Mouse (Mus musculus) WW6 (cell line): ENCODE results near the gene Pole3.

ENCODE experiments used
- DNase-seq: peaks from one replicate; pipeline ENCODE4 v3.0.0-alpha.2; 2013; ENCODE audit warnings: low read depth, low spot score

Gene Pole3

DNA sequence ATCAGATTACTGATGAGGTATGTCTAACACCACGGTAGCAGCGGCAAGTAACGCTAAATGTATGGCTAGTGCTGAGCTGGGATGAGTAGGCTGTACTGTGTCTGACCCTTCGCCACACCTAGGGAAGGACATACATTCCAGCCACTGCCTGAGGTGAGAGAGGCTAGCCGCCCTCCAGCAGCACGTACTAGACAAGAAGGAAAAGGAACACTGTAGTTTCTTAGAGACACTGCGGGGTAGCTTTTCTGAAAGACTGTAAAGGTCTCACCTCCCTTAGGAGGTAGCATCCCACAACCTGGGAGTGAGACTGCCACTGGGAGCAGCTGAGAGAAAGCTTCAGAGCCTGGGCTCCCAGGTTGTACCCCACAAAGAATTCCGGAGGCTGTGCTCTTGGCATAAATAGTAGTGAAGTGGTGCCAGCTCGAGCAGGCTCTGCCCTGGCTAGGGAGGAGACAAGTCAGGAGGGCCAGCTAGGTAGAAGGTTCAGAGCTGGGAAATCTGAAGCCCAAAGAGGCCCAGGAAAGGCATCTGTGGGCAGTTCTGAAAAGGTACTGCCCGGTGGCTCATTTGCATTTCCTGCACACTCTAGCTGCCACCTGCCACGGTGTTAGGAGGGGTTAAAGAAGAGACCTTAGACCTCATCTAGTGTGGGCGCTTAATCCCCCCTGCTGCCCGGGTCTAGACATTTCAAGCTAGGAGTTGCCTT lies 6.3 kb downstream of the Pole3 start:
- DNase-seq: no peak

DNA sequence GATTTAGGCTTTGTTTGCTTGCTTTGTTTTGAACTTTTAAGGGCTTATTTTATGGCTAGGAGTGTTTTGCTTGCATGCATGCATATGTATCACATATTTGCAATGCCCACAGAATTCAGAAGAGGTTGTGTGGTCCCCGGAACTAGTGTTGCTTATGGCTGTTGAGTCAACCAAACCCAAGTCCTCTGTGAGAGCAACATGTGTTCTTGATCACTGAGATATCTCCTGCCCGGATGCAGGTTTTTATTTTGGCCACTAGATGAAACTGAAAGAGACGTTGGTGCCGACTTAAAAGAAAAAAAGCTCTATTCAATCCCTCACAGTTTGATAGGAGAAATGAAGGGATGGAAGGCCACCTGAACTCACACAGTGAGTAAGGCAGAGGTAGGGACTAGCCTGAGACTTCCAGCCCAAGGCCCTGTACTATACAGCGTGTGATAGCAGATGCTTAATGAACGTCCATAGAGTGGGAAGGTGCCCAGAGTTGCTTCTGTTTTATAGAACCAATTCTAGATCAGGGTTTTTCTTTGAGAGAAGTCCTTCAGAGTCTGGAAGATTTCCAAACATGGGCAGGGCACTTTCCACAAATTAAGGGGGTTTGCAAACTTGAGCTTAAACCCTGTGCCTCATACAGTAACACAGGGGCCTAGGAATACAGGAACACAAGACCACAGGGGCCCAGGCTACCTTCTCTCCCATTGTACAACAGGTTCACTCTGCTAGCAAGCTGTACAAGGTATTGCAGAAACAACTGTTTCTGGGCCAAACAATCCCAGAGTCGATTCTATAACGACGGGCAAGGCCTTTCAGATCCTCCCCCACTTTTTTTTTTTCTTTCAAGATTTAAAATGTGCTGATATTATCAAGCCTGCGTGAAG lies 7.1 kb downstream of the Pole3 start:
- DNase-seq: no peak

DNA sequence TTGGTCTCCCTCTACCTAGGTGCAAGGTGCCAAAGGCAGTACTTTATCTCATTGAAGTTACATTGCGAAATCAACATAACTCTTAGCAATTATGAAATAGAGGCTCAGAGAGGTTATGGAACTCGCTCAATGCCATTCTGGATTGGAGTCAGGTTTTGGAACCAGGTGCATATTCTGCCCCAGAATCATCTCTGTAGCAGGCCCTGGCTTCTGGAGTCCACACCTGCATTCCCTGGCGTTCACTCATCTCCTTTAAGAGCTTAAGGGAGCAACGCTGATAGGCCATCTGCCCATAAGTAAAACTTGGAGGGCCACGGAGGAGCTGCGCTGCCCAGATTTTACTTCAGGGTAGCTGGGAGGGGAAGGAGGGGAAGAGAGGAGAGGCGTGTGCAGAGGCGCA lies 7.8 kb downstream of the Pole3 start:
- DNase-seq: no peak

DNA sequence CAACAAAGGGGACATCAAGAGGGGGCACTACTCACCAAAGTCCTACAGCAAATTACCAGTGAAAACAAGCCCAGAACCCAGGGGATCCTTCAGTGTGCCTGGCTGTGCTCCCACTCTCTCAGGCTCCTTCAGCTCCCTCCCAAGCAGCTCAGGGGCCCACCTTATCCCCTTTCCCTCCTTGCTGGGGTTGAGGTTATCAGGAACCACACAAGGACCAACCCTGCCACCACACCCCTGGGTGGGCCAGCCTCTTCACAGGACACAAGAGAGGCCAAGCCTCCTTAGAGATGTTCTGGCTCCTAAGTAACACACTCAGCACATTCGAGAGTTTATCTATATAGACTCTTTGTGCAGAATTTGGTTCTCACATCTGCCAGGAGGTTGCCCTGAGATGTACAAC lies 8.3 kb downstream of the Pole3 start:
- no peak for DNase-seq

DNA sequence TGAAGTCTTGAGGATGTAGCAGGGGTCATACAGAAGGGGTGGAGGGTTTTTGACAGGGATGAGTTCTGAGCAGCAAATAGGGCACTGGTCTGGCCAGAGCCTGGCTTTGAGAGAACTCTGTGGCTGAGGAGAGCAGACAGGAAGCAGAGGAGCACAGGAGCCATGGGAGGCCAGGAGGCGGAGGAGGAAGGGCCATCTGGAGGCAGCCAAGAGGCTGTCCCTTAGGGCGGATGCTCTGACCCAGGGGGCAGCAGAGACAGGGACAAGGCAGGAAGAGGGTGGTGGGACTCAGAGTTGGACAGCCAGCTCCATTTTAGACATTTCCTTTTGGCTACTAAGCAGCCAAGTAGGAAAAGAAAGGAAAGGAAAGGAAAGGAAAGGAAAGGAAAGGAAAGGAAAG lies 8.8 kb downstream of the Pole3 start:
- no peak for DNase-seq

DNA sequence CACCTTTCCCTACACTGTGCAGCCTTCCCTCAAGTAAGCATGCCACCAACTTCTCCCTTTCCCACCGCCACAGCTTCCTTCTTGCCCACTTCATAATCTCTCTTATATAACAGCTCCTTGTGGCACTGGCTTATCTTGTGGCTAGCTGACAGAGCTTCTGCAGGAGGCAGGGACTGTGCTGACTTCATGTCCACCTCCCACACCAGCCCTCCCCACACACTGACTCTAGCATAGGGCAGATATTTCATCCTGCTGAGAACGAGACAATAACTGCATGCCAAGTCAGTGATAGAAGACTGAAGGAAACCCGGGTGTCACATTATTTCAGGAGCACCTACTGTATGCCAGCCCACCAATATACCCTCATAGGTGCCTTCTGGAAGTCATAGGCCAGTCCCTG lies 9.4 kb downstream of the Pole3 start:
- no peak for DNase-seq

DNA sequence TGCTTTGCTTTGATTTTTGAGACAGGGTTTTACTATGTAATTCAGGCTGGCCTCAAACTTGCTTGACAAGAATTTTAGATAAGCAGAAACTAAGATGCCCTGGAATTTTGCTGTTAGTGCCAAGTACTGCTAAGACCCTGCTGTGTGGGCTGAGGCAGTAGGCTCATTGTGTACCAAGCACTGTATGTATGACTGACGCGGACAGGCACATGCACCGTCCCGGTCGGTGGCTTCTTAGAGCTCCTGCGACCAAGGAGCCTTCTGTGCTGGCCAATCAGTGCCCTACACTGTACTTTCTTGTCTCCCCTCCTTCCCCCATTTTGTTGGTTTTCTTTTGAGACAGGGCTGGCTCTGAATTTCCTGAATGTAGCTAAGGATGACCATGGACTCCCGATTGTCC lies 9.9 kb downstream of the Pole3 start:
- DNase-seq: no peak

DNA sequence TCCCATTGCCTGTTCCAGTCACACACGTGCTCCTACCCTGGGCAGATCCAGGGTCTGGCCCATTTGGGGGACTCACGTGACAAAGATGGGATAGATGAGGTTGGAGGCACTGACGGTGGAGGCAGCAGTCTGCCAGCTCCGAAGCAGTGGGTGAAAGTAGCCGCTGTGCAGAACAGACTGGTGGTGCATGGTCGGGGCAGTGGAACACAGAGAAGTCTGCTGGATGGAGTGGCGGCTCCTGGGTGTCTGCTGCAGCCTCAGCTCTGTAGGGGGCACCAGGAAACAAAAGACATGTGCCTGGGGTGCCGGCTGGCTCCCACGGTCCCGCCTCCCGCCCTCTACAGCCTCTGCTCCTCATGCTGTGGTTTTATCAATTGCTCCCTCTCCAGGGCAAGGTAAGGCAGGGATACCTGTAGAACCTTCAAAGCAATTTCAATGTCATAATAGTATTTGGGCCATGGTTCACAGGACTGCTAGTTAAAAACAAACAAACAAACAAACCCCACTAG lies 10.8 kb downstream of the Pole3 start:
- no peak for DNase-seq

DNA sequence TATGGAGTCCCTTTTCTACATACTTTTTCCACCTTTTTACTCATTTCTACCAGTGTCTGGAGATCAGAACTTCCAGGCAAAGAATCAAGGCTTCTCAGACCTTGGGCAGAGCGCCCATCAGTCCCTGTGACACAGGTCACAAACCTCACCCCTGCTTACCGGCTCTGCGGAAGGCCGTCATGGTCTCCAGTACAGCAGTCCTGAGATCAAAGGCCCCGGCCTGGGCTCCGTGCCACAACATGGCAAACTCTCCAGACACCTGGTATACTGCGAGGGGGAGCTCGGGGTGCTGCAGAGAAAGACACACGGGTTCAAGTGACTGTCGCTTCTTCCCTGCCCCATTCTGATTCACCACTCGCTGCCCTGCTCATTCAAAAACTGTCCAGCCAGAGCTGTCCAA lies 14.9 kb downstream of the Pole3 start:
- no peak for DNase-seq

DNA sequence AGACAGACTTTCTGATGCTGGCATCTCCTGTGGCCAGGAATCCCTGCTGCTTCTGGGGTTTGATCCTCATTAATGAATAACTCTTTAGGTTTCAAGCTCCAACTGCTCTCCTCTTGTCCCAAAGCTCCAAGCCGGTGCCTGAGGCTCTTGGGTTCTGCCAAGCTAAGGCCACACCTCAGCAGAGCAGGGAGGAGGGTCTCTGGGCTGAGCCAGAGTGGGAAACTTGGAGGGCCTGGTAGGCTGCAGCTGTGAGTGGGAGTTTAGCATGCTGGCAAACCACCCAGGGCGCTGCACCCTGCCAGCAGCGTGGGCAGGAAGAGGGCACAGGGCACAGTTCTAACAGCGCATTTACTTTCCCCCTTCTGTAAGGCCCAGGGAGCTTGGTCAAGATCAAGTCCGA lies 16.0 kb downstream of the Pole3 start:
- no peak for DNase-seq

DNA sequence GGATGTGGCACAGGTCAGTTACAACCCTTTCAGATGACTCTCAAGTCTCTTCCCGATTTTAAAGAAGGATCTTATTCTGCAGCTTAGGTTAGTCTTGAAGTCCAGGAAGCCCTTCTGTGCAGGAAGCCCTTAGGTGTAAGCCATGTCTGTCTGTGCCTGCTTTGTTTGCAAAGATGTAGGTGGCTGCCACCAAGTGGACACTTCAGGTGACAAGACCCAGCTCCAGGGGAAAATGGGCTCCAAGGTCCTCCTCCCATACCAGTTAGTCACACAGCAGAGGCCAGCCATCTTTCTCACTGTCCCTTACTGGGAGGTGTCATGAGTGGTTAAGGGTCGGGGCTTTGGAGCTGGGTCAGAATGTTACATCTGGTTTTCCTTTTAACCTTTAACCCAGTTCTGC lies 18.1 kb downstream of the Pole3 start:
- no peak for DNase-seq

DNA sequence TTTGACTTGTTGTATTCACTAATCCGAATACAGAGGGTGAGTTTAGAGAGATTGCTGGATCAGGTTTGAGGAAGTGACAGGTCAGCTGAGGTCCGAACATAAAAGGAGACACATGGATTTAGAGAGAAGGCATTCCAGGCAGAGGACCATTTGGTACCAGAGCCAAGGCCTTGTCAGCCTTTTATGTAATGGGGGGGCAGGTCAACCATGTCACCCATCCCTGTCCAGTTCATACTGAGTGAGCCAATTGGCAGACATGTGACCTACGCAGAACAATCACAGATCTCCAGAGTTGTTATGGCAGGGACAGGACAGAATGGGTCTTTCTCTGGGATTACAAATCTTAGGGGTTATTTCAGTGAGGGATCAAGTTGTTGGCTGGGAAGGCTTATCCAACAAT lies 18.9 kb downstream of the Pole3 start:
- DNase-seq: no peak

DNA sequence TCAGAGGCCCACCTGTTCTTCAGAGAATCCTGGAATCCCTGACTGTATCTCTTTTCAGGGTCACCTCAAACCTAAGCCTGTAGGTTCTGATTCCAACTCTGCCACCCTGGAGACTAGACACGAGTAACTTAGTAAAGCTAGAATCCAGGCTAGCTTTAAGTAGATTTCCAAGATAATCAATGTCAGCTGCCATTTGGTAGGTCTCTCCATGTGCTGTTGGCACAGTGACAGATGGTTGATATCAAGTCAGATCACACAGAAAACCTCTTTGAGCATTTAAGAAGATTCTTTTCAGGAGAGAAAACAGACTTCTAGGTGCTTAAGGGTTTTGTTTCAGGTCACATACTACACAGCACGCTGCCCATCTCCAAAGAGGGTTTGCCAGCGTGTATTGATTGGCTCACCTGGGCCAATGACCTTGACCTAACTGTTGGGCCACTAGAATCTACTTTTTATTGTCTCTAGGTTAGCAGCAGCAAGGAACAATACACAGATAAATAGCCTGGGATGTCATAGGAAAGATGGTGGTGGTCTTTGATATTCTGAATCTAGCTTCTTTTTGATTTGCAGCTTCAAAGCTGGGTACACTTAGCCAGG lies 21.4 kb downstream of the Pole3 start, which contains the start of gene Hdhd3:
Hdhd3 (minus strand) TSS at position 94 of the 597 bp plus-strand sequence.
- DNase-seq: no peak

DNA sequence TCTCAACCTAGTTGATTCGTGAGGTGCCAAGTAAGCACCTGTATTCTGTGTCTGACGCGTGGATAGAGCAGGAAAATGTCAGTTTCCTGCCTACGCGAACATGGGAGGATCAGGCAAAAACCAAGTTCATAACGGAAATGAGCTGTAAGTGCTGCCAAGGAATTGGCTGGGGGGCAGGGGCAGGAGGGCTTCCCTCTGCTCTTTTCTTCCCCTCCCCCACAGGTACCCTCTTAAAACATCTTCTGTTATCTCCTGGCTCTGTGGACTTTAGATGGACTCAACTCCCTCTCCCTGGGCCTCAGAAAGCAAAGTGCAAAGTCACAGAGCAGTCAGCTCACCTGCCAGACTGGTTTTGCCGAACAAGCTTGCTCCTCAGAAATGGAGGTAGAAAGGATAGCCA lies 21.9 kb downstream of the Pole3 start:
- no peak for DNase-seq

DNA sequence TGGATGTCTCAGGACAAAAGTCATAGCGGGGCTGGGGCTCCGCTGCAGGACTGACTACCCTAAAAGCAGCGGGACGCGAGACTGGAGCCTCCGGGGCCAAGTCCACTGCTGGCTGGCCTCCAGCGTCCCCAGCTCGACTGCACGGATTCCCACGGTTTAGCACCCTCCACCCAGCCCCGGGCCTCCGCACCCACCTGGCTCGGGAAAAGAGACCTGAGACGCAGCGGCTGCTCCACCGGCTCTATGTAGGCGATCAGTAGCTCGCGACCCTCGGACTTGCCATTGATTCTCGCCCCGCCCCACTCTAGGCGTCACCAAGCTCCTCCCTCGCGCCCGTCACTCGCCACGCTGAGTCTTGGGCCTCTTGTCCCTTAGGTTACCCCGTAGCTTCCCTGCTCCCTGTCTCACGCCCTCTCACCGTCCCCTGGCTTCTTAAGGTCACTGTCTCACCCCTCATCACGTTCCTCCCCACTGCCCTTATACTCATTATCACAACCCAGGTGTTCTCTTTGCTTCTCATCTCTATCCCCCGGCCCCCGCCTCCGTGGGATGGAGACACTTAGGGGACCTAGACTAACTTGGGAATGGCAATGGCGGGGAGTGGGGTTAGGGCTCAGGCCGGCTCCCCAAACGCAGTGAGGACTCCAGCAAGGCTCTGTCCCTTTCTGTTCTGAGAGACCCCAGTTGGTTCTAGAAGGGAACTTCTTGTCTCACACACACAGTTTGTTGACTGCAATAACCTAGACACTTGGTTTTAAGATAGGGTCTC lies 22.7 kb downstream of the Pole3 start:
- peak; percentile 59 for DNase-seq

DNA sequence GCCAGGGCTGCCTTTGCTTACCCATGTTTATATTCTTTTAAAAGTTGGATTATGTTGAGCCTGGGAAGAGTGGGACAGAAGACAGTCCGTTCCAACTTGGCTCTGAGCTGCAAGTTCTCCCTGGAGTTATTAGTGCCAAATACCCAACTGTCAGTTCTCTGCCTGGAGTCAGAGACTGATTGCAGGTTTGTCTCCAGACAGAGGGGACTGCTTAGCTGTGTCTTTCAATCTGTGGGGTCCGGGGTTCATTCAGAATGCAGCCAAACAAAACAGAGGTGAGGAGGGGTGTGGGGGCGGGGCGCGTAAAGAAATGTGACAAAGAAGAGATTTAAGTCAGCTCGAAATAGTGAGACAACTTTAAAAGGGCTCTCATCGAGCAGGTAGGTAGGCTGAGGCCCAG lies 23.3 kb downstream of the Pole3 start:
- DNase-seq: no peak

DNA sequence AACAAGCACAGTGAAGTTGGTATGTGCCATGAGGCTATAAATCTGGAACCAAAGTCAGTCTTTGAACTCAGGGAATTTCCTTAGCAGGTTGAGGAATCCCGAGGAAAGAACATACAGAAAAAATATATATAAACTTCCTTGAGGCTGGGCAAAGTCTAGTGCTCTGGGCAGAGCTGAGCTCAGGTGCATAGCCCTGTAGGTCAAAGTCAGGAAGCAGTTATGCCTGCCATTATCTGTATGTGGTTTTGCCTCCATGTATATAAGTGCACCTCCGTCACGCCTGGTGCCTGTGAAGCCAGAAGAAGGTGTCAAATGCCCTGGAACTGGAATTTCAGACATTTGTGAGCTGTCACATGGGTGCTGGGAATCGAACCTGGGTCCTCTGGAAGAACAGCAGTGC lies 24.1 kb downstream of the Pole3 start:
- no peak for DNase-seq

DNA sequence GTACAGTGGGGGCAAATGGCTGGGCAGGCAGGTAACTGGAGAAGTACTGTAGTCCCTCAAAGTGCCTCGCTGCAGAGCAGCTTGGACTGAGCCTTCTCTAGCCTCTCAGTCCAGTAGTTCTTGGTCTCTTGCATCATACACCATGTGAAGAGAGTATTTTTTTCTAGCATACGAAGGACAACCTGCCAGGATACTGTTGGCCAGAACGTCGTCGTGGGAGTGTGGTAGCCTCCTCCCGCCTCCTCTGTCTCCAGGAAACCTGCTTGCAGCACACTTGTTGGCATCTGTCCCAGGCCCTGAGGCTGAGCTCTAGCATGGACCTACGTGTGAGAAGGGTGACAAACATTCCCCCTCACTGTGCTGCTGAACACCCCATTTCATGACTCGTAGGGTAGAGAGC lies 28.1 kb downstream of the Pole3 start:
- DNase-seq: no peak

DNA sequence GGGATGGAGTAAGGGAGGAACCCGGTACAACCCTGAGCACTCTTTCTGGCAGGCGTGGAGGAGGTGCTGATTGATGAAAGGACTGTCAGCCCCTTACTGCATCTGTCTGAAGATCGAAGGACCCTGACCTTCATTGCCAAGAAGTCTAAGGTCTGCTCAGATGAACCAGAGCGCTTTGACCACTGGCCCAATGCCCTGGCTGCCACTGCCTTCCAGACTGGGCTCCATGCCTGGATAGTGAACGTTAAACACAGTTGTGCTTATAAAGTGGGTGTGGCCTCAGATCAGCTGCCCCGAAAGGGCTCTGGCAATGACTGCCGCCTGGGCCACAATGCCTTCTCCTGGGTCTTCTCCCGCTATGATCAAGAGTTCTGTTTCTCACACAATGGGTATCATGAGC lies 28.9 kb downstream of the Pole3 start:
- no peak for DNase-seq

DNA sequence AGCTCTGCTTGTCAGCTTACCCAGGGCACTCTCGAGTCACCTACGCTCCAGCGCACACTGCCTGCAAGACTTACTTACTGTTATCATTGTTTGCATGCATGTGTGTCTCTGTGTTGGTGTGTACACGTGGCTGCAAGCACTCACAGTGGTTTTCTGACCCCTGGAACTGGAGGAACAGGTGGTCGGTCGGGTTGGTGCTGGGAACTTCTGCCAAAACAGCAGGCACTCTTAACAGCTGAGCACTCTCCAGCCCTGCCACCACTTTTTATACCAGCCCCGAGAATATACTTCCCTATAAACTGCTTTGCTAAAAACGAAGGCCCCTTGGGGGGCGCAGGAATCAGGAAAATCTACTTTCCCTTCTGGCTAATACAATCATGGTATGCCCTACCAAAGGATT lies 30.6 kb downstream of the Pole3 start:
- no peak for DNase-seq

DNA sequence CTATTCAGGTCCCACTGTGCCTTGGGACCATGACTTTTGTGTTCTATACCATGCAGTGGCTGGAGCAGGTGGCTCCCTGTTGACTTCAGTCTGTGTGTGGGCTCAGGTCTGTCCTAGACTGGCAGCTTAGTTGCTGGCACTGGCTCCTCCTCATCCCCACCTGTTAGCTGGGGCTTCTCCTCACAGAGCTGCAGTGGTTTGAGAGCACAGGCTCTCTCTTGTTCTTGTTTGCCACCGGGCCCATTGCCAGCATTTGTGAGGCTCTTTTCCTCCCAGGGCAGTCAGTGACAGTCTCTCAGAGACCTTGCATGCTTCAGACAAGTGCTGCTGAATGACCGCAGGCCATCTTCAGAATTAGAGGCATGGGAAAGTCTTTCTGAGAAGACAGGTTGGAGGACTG lies 32.2 kb downstream of the Pole3 start:
- DNase-seq: no peak

DNA sequence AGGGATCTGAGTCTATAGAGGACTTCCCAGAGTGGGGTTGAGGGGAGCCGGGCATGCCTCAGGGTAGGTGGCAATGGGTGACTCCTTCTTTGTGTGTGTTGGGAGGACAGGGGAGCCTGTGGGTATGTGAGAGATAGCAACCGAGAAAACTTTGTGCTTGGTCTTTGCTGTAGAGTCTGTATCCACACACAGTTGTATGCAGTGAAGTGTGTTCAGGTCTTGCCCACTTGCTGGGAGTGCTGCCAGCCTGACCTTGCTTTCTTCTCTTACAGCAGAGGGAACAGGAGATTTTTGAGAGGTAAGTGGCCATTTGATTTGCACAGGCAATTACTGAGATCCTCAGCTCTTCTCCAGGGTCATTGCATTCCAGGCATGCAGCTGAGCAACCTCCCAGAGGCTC lies 37.0 kb downstream of the Pole3 start:
- no peak for DNase-seq
